Mouse (Mus musculus): Measurements from ENCODE around the gene Cfap54.

The Cfap54 gene

DNA sequence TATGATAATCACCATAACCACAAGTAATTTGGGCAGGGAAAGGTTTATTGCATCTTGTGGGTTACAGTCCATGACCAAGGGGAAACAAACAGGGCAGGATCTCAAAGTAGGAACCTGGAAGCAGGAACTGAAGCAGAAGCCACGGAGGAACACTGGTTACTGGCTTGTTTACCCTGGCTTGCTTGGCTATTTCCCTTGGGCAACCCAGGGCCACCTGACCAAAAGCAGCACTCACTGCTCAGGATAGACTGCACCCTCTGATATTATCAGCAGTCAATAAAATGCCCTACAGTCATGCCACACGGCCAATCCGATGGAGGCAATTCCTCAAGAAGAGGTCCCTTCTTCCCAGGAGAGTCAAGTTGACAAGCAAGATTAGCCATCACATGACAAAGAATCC, 1.9 kb downstream of the Cfap54 start:
- no peak for TF ChIP-seq GATA4 (IDR thresholded peaks at IDR 0.05; ENCODE audit: insufficient replicate concordance, low read length)

DNA sequence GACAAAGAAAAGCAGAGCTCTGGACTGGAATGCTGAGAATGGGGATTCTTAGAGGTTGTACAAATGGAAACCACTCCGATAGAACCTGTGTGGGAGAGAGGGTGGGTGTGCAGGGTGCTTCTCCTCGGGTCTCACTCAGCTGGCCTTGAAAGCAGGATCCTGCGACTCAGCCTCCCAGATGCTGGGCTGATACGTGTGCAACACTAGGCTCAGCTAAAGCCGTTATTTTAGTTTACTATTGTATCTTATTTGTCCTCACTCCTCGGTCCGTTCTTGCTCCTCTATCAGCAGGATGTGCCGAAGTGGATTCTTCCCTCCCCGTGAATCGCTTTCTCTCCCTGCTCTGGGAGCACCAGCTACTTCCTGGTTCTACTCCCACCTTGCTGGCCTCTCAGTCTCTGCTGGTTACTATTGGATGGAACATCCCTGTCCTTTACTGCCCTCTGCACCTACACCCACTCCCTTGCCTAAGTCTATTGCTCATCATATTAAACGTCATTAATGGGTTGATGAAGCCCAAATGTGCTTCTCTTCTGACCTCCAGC, 3.4 kb downstream of the Cfap54 start:
- no peak for TF ChIP-seq GATA4 (IDR thresholded peaks at IDR 0.05; ENCODE audit: insufficient replicate concordance, low read length)

DNA sequence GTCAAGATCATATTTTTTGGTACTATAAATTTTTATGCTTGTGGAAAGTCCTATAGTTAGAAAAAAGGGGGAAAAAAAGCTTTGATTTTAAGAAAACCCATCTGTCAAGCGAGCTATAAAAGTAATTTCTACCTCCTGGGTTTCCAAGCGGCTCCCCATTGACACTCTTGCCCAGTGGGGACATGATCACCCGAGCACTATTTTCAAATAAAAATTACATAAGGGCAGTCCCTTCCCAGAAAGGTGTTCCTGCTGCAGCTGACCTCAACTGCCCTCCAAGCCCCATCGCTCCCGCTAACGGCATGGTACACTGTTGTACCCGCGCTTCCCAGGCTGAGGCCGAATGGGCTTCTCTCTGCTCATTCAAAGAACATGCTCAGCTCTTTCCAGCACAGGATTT, 5.0 kb downstream of the Cfap54 start:
- TF ChIP-seq GATA4 (IDR thresholded peaks at IDR 0.05; ENCODE audit: insufficient replicate concordance, low read length), result no peak

DNA sequence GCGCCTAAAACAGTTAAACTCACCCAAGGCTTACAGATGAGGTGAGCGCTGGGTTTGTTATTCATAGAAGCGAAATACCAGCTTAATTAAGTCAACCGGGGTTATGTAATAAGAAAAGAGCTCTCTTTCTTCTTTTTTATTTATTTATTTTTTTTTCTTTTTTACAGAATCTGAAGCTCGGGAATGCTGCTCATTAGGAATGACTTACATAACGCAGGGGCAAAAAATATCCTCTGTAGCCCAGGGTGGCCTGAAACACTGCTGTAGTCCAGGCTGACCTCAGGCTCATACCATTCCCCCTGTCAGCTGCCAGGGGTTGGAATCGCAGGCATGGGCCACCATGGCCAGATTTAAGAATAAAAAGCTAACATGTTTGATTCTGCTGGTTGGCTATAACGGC, 5.6 kb downstream of the Cfap54 start:
- TF ChIP-seq GATA4 (IDR thresholded peaks at IDR 0.05; ENCODE audit: insufficient replicate concordance, low read length), result no peak

DNA sequence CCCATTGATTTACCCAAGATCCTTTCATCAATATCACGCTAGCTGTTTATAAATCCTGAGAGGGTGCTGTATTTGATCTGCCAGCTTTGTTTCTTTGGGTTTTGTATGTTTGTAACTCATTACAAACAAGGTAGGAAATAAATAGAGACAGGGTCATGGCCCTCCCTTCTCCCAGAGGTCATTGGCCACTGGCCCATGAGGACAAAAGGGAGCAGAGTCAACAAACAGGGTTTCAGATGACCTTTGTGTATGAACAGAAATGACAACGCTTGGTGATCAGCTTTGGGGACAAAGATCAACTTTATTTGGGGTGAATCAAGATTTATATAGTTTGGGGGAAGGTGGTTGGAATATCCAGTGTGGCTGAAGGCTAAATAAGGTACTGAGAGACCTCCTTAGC, 8.6 kb downstream of the Cfap54 start:
- TF ChIP-seq GATA4 (IDR thresholded peaks at IDR 0.05; ENCODE audit: insufficient replicate concordance, low read length), result no peak

DNA sequence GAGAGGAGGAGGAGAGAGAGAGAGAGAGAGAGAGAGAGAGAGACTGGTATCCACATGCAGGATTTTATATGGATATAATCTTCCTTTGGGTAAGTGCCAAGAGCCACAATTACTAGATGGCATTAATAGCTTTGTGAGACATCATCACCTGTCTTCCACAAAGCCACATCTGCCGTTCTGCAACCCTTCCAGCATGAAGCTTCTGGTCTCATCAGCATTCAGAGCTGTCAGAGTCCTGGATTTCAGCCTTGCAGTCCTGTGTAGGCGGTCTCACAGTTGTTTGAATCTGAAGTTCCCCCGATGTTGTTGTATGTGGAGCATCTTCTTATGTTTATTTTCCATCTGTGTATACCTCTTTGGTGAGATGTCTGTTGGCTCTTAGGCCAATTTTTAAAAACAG, 9.7 kb downstream of the Cfap54 start:
- no peak for TF ChIP-seq GATA4 (IDR thresholded peaks at IDR 0.05; ENCODE audit: insufficient replicate concordance, low read length)

DNA sequence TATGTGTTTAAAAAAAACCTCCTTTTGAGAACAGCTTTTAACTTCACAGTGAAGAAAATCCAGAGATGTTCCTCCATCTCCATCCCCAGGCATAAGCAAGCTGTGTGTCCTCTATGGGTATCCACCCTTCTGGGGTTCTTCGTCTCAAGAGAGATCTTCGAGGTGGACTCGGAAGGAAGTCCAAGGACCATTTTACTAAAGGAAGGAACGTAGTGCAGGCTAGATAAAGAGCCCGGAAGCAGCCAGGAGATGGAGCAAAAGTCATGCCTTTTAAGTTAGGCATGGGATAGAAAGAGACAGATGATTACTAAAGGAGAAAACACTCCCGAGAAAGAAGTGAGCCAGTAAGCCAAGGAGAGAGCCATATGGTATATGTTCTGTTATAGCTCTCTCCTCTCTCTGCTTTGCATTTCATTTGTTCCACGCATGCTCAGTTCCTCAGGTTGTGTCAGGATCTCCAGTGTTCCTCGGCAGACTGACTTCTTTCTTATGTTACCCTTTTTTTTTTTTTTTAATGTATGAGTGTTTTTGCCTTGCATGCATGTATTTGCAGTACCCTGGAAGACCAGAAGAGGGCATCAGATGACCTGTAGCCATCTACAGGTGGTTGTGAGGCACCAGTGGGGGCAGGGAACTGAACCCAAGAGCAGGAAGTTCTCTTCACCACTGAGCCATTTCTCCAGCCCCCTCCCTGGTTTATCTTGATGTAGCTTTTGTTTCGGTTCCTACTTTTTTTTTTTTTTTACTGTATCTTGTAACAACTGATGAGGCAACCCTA, 11.1 kb downstream of the Cfap54 start:
- peak; percentile 70; the same call in 1 of the 2 replicates for TF ChIP-seq GATA4 (IDR thresholded peaks at IDR 0.05; ENCODE audit: insufficient replicate concordance, low read length)

DNA sequence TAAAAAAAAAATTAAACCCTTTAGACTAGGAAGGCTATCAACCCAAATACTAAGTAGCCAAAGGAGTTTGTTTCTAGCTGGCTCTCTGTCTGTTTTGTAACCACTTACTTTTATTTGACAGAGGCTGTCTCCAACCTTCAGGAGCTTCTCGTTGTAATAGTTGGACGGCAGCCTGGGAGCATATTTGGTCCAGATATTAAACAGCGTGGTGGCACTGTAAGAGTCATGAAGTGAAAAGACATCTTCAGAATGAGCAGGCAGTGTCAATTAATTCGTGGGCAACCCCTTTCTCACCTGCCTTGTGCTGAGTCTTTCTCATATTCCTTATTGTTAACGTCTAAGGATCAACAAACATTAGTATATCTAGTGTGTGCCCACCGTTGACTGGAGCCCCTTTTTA, 11.7 kb downstream of the Cfap54 start:
- TF ChIP-seq GATA4 (IDR thresholded peaks at IDR 0.05; ENCODE audit: insufficient replicate concordance, low read length), result no peak

DNA sequence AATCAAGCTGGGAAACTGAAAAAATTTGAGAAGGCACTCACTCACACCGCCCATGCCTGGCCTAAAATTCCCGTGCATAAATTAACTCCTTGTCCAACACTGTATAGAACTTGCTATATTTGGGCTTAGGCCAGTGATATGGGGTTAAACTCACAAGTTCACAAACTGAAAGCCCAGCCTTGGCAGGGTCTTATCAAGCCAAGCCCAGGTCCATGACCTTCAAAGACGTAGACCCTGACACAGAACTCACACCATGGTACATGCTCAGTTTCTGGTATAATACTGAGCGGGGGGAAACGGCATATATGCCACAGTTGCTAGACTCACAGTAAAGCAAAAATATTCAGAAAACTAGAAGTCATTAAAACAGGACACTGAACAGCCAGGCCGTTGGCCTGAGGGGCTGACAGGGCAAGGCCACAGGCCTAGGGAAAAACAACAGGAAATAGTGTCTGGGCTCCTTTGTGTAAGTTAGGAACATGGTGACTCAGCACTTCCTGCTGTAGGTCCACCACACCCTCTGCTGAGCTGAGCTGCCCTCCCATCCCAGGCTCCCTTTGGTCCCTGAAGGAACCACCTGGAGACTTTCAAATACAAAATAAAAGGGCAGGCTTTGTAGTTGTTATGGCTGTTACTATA, 12.3 kb downstream of the Cfap54 start:
- peak; percentile 60; the same call in 1 of the 2 replicates for TF ChIP-seq GATA4 (IDR thresholded peaks at IDR 0.05; ENCODE audit: insufficient replicate concordance, low read length)

DNA sequence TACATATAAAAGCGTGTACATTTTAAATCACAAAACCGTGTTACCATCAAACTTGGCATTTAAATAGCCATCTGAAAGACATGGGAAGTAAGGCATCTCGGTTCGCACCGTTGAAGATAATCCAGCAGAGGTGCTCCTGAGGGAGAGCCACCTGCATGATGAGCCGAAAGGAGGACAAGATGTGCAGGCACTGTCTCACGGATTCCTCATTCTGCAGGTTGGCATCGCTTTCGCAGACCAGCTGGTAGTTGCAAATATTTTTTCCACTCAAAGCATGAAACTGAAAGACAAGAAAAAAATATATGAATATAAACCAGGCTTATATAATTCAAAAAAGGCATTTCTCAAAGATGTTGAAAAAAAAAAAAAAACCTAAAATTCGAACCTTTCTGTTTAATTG, 16.4 kb downstream of the Cfap54 start:
- TF ChIP-seq GATA4 (IDR thresholded peaks at IDR 0.05; ENCODE audit: insufficient replicate concordance, low read length), result no peak

DNA sequence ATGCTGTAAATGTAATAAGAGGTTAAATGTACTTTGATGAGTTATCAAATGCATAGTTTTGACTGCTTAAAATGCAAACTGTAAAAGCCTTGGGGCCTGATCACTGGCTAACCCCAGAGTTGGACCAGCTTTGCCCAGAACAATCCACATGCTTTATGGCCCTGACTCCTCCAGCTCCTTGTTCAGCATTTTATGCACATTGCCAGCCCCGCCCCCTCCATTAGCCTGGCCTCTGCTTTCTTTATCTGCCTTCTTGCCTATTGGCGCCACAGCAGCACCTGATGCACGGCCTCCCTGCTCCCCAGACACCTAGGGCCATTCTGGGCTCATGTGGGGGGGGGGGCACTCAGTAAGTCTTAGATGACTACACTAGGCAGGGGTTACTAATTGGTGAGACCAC, 17.8 kb downstream of the Cfap54 start:
- no peak for TF ChIP-seq GATA4 (IDR thresholded peaks at IDR 0.05; ENCODE audit: insufficient replicate concordance, low read length)

DNA sequence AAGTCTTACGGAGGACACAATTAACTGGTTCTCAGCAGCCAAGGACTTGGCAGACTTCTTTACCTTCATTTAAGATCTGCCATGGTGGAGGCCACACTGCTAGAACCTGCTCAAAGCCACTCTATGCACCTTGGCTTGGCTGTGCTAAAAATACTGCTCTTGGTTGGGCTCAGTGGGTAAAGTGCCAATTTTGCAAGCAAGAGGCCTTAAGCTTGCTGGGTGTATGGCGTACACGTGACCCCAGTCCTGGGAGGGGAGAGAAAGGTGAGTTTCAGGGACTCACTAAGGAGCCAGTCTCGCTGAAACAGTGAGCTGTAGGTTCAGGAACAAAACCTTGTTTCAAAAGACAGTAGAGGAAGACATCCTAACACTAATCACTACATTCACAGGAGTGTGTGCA, 19.0 kb downstream of the Cfap54 start:
- no peak for TF ChIP-seq GATA4 (IDR thresholded peaks at IDR 0.05; ENCODE audit: insufficient replicate concordance, low read length)

DNA sequence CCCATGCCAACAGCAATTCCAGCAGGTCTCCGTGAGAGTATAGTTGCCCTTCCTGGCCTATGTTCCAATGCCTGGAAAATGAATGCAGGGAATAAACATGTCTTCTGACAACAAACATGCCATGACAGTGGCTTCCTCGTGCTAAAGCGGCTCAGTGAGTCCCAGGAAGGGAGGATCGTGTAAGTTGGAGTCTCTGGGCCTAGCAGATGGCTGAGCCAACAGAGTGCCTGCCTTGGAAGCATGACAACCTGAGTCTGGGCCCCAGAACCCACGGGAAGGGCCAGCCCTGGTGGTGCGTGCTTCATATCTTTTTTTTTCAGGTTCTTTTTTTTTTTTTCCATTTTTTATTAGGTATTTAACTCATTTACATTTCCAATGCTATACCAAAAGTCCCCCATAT, 27.6 kb downstream of the Cfap54 start:
- TF ChIP-seq GATA4 (IDR thresholded peaks at IDR 0.05; ENCODE audit: insufficient replicate concordance, low read length), result no peak

DNA sequence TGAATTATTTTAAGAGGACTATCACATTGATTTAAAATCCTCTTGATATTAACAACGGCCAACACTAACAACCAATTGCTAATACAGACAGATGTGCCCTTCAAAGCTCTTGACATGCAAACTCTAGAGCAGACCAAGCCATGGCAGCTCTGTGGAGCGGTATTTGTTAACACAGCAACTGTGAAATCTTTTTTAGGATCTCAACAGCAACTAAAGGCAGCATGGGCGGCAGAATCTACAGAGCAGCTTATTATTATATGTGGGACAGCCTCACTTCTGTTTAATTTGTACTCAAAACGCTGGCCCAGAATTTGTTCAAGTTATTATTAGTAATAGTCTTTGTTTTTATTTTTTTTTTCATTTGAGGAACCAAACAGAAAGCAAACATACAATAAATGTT, 28.1 kb downstream of the Cfap54 start:
- TF ChIP-seq GATA4 (IDR thresholded peaks at IDR 0.05; ENCODE audit: insufficient replicate concordance, low read length), result no peak

DNA sequence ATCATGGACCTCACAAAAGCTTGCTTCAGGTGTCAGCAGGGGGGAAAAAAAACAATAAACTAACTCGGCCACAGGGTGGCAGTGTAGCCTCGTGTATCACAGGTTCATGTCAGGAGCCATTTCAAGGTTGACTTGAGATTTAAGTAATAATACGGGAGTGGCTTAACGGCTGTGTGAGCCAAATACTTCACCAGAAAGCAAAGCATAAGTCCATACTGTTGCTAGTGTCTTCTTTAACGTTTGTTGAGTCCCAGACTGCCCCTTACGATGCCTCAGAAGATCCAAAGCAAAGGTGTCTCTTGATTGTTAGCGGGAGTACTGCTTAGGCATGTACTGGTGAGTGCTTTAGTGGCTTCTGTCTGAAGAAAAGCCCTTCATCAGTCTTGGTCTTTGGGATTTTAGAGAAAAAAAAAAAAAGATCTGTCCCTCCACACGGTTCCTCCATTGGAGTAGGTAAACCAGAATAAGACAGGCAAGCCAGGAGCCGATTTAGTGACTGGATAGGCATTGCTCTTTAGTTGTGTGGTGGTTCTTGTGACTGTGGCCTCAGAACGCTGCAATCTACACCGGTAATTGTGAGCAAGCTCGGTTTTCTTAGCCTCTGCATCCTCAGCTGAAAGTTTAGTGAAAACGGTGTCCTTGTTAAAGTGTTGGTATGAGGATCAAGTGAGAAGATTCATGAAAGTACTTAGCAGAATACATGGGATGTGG, 30.2 kb downstream of the Cfap54 start:
- no peak for TF ChIP-seq GATA4 (IDR thresholded peaks at IDR 0.05; ENCODE audit: insufficient replicate concordance, low read length)

DNA sequence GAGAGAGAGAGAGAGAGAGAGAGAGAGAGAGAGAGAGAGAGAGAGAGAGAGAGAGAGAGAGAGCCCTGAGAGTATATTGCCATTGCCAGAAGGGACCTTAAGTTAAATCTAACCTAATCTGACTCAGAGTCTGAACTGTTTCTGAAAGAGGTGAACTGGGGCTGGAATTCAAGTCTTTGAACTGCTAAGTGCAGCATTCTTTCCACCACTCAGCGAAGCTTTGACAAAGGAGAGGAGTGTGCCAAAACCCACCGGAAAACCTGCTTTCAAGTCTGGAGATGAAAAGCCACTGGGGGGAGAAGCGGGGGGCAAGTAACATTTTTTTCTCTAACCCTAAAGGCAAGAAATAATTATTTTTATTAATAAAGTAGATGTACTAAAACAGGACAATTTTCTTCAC, 30.8 kb downstream of the Cfap54 start:
- TF ChIP-seq GATA4 (IDR thresholded peaks at IDR 0.05; ENCODE audit: insufficient replicate concordance, low read length), result no peak
